Mouse (Mus musculus): Measurements from ENCODE around the gene Tmprss12.
"Not testable (repeated sequence)": the region's sequence is repeated elsewhere in the genome, so short reads cannot be mapped to it uniquely, and the experiment has no call there.

GRCm38 (mm10) chr15:100328089-100328488 is 47.5 kb downstream of the Tmprss12 start:
- not testable (repeated sequence) for TF ChIP-seq CTCF (IDR thresholded peaks at IDR 0.05; ENCODE audit: extremely low read depth, insufficient read length, insufficient replicate concordance, low read depth, low read length); POLR2A (IDR thresholded peaks at IDR 0.05; ENCODE audit: low read depth, low read length)

Data from small intestine, adult 2 months (tissue).